Comparison of ENCODE assay signal across 10 mouse cellular contexts in genomic region chr4:94601395-94601794, GRCm38 (mm10). TPM values are rescaled to one million over a fixed set of nuclear protein-coding genes. Genes with fewer than 3 reads are reported as not detected.
DNase-seq lines count a peak whose midpoint lies in the region; ATAC-seq and TF ChIP-seq lines count a peak whose summit lies in the region.
"Had no signal": no experiment of that assay in that cellular context is flagged by ENCODE, and none has a peak within 500 bp of the region (broad histone marks: within the 10 kb centered on the region; RNA-seq: fewer than 3 reads in every experiment).

No protein-coding gene starts in this region.

- H3K4me1 ChIP-seq in heart, embryonic 11.5 days (ENCODE audit: control insufficient read depth, insufficient read depth, low read length): peaks cover 6% of the 10 kb centered on the region
- peaks cover 12% of the 10 kb centered on the region; the same call in 1 of the 2 replicates for H3K4me1 ChIP-seq in embryonic facial prominence, embryonic 14.5 days (ENCODE audit: control insufficient read depth, insufficient read depth, low read length)
- 0 out of 2 replicates have a peak, but pooled peaks cover 6% of the 10 kb centered on the region for H3K4me1 ChIP-seq in limb, embryonic 14.5 days (ENCODE audit: control insufficient read depth, insufficient read depth, low read length)

- no peak for TF ChIP-seq POLR2A in limb, embryonic 14.5 days (IDR thresholded peaks at IDR 0.05; ENCODE audit: borderline replicate concordance, extremely low read depth, insufficient read depth, insufficient read length)

- no peak overlapping the region for H3K4me3 ChIP-seq in heart, embryonic 11.5 days (ENCODE audit: low read depth, low read length)
- H3K4me3 ChIP-seq in embryonic facial prominence, embryonic 14.5 days (ENCODE audit: low read depth, low read length): peak overlapping the region; percentile 88; the same call in 1 of the 2 replicates
- peak overlapping the region; percentile 97; the same call in 1 of the 2 replicates for H3K4me3 ChIP-seq in limb, embryonic 14.5 days (replicated peaks; ENCODE audit: low read length)

- no peak overlapping the region for H3K27ac ChIP-seq in heart, embryonic 11.5 days (ENCODE audit: low read depth, low read length)
- H3K27ac ChIP-seq in embryonic facial prominence, embryonic 14.5 days (replicated peaks; ENCODE audit: low read depth, low read length): no peak overlapping the region
- H3K27ac ChIP-seq in limb, embryonic 14.5 days (replicated peaks; ENCODE audit: low read depth, low read length): no peak overlapping the region

- no peak for ATAC-seq in heart, embryonic 11.5 days (replicated peaks; ENCODE audit: insufficient number of reproducible peaks, low FRiP score, low TSS enrichment)
- no peak for ATAC-seq in embryonic facial prominence, embryonic 14.5 days (ENCODE audit: low read depth)
- no peak for ATAC-seq in limb, embryonic 14.5 days (ENCODE audit: low FRiP score, low read depth)

- no peaks in the 10 kb centered on the region for H3K27me3 ChIP-seq in heart, embryonic 11.5 days (ENCODE audit: control insufficient read depth, insufficient read depth, low read length)
- no peaks in the 10 kb centered on the region for H3K27me3 ChIP-seq in embryonic facial prominence, embryonic 14.5 days (replicated peaks; ENCODE audit: control insufficient read depth, insufficient read depth, low read length)
- H3K27me3 ChIP-seq in limb, embryonic 14.5 days (ENCODE audit: control insufficient read depth, insufficient read depth, low read length): no peaks in the 10 kb centered on the region
- H3K27me3 ChIP-seq: limb, embryonic 15.5 days had no signal

- peak overlapping the region; percentile 71; the same call in 1 of the 2 replicates for H3K4me2 ChIP-seq in heart, embryonic 11.5 days
- H3K4me2 ChIP-seq in embryonic facial prominence, embryonic 14.5 days (ENCODE audit: low read depth, low read length): peak overlapping the region; percentile 76; the same call in 1 of the 2 replicates
- peak overlapping the region; percentile 58 for H3K4me2 ChIP-seq in limb, embryonic 14.5 days (replicated peaks; ENCODE audit: low read depth, low read length, severe bottlenecking)

- H3K9ac ChIP-seq in heart, embryonic 11.5 days (ENCODE audit: low read depth, low read length): no peak overlapping the region
- no peak overlapping the region for H3K9ac ChIP-seq in embryonic facial prominence, embryonic 14.5 days (ENCODE audit: low read depth, low read length)
- H3K9ac ChIP-seq in limb, embryonic 14.5 days (ENCODE audit: low read depth, low read length, severe bottlenecking): no peak overlapping the region

- 85% methylated on average over 4 of the region's 4 CpGs for WGBS in heart, embryonic 11.5 days (ENCODE audit: insufficient replicate concordance)
- 83% methylated on average over 4 of the region's 4 CpGs for WGBS in embryonic facial prominence, embryonic 14.5 days
- WGBS in limb, embryonic 14.5 days: 88% methylated on average over 4 of the region's 4 CpGs

- no peaks in the 10 kb centered on the region for H3K36me3 ChIP-seq in heart, embryonic 11.5 days (ENCODE audit: control insufficient read depth, insufficient read depth, low read length)
- H3K36me3 ChIP-seq in embryonic facial prominence, embryonic 14.5 days (ENCODE audit: control insufficient read depth, insufficient read depth, low read length): no peaks in the 10 kb centered on the region
- no peaks in the 10 kb centered on the region for H3K36me3 ChIP-seq in limb, embryonic 14.5 days (ENCODE audit: control insufficient read depth, insufficient read depth, low read length)
- H3K36me3 ChIP-seq: limb, embryonic 15.5 days had no signal

- intact Hi-C loops in heart, postnatal 25 days (cut with DNase I): no loop called here

- H3K9me3 ChIP-seq in heart, embryonic 11.5 days (replicated peaks; ENCODE audit: control insufficient read depth, low read length): no peaks in the 10 kb centered on the region
- H3K9me3 ChIP-seq in embryonic facial prominence, embryonic 14.5 days (ENCODE audit: control insufficient read depth, low read length): no peaks in the 10 kb centered on the region
- H3K9me3 ChIP-seq in limb, embryonic 14.5 days (ENCODE audit: control insufficient read depth, low read length): no peaks in the 10 kb centered on the region
- H3K9me3 ChIP-seq: limb, embryonic 15.5 days had no signal

- DNase-seq in heart, postnatal 25 days (ENCODE audit: low spot score): no peak
- peak; percentile 31 to 41 for DNase-seq in B cell, adult 2 months
- DNase-seq in embryonic facial prominence, embryonic 14.5 days (ENCODE audit: low spot score): no peak
- no peak for DNase-seq in limb, embryonic 14.5 days (ENCODE audit: low spot score)
- no peak for DNase-seq in spleen, postnatal 36 days (ENCODE audit: low spot score in 2 of 2)
- no peak for DNase-seq in adrenal gland, adult 18-20 months (ENCODE audit: low spot score in 2 of 2)
- DNase-seq in right cerebral cortex, postnatal 4 days: no peak

RNA-seq across cellular contexts. Expression of gene Plaa, which starts 1.6 kb away (rescaled TPM):
- 64.4 and 67.6 TPM in 2 replicates for polyA plus RNA-seq in heart, embryonic 11.5 days (2014; fragmentation: Nextera tagmentation; extraction: Ambion mirVana)
- total RNA-seq in heart, postnatal 25 days (2021): 10 to 100 TPM; 41.8 to 45.6 TPM
- 58.2 and 62.6 TPM in 2 replicates for polyA plus RNA-seq in embryonic facial prominence, embryonic 14.5 days (2014; fragmentation: Nextera tagmentation; extraction: Ambion mirVana)
- 39.0 and 39.3 TPM in 2 replicates for polyA plus RNA-seq in limb, embryonic 14.5 days (2012; rRNA removed)
- polyA plus RNA-seq in limb, embryonic 14.5 days (2014; fragmentation: Nextera tagmentation; extraction: Ambion mirVana): 57.3 and 62.9 TPM in 2 replicates
- total RNA-seq in adrenal gland, adult 18-20 months (2021): 10 to 100 TPM; 56.0 to 60.5 TPM

RNA-seq across cellular contexts. Expression of gene Ift74, which starts 12.9 kb away (rescaled TPM):
- polyA plus RNA-seq in heart, embryonic 11.5 days (2014; fragmentation: Nextera tagmentation; extraction: Ambion mirVana): 16.6 and 19.1 TPM in 2 replicates
- total RNA-seq in heart, postnatal 25 days (2021): 1 to 10 TPM; 4.8 to 5.3 TPM
- polyA plus RNA-seq in embryonic facial prominence, embryonic 14.5 days (2014; fragmentation: Nextera tagmentation; extraction: Ambion mirVana): 33.5 and 36.2 TPM in 2 replicates
- 9.4 and 20.9 TPM in 2 replicates for polyA plus RNA-seq in limb, embryonic 14.5 days (2012; rRNA removed)
- polyA plus RNA-seq in limb, embryonic 14.5 days (2014; fragmentation: Nextera tagmentation; extraction: Ambion mirVana): 34.1 and 38.0 TPM in 2 replicates
- 10 to 100 TPM; 10.4 to 11.9 TPM for total RNA-seq in adrenal gland, adult 18-20 months (2021)

RNA-seq across cellular contexts. Expression of gene Caap1, which starts 44.8 kb away (rescaled TPM):
- polyA plus RNA-seq in heart, embryonic 11.5 days (2014; fragmentation: Nextera tagmentation; extraction: Ambion mirVana): 12.4 and 13.8 TPM in 2 replicates
- total RNA-seq in heart, postnatal 25 days (2021): 1 to 10 TPM; 3.9 to 4.5 TPM
- polyA plus RNA-seq in embryonic facial prominence, embryonic 14.5 days (2014; fragmentation: Nextera tagmentation; extraction: Ambion mirVana): 17.1 and 18.4 TPM in 2 replicates
- polyA plus RNA-seq in limb, embryonic 14.5 days (2012; rRNA removed): 11.0 and 15.4 TPM in 2 replicates
- polyA plus RNA-seq in limb, embryonic 14.5 days (2014; fragmentation: Nextera tagmentation; extraction: Ambion mirVana): 17.9 and 19.5 TPM in 2 replicates
- total RNA-seq in adrenal gland, adult 18-20 months (2021): 1 to 10 TPM; 6.0 to 6.7 TPM

RNA-seq across cellular contexts. Expression of gene Gm10306, which starts 45.0 kb away (rescaled TPM):
- not detected in 2 replicates for polyA plus RNA-seq in heart, embryonic 11.5 days (2014; fragmentation: Nextera tagmentation; extraction: Ambion mirVana)
- total RNA-seq in heart, postnatal 25 days (2021): not detected
- not detected in 2 replicates for polyA plus RNA-seq in embryonic facial prominence, embryonic 14.5 days (2014; fragmentation: Nextera tagmentation; extraction: Ambion mirVana)
- polyA plus RNA-seq in limb, embryonic 14.5 days (2012; rRNA removed): not detected in 2 replicates
- polyA plus RNA-seq in limb, embryonic 14.5 days (2014; fragmentation: Nextera tagmentation; extraction: Ambion mirVana): 0.81 TPM in 1 of 2 replicates, not detected in the other
- total RNA-seq in adrenal gland, adult 18-20 months (2021): not detected
- polyA plus RNA-seq: limb, embryonic 15.5 days had no signal

RNA-seq across cellular contexts. Expression of gene Lrrc19, which starts 48.5 kb away (rescaled TPM):
- polyA plus RNA-seq in heart, embryonic 11.5 days (2014; fragmentation: Nextera tagmentation; extraction: Ambion mirVana): 0.07 and 0.43 TPM in 2 replicates
- total RNA-seq in heart, postnatal 25 days (2021): not detected
- polyA plus RNA-seq in embryonic facial prominence, embryonic 14.5 days (2014; fragmentation: Nextera tagmentation; extraction: Ambion mirVana): 0.31 and 0.45 TPM in 2 replicates
- polyA plus RNA-seq in limb, embryonic 14.5 days (2012; rRNA removed): not detected in 2 replicates
- 0.40 and 0.72 TPM in 2 replicates for polyA plus RNA-seq in limb, embryonic 14.5 days (2014; fragmentation: Nextera tagmentation; extraction: Ambion mirVana)
- total RNA-seq in adrenal gland, adult 18-20 months (2021): under 1 TPM in 1 of 2 experiments, not detected in 1; 0.10 TPM
- polyA plus RNA-seq: brain, embryonic 14.5 days had no signal

Comparison
In these comparisons a context has a peak if more than half of its experiments do, and no peak if none do; other contexts are left out.
1. DNase-seq: peak in B cell, adult 2 months (2 of 2); none in heart, postnatal 25 days (single experiment), embryonic facial prominence, embryonic 14.5 days (single experiment), limb, embryonic 14.5 days (single experiment), spleen, postnatal 36 days (0 of 2), adrenal gland, adult 18-20 months (0 of 2) and right cerebral cortex, postnatal 4 days (single experiment).
2. Peak in every context shown above with its lines, with median percentiles within 50 percentile points of each other: H3K4me2 ChIP-seq.